Mouse (Mus musculus) activated CD4-positive, CD25-positive, alpha-beta regulatory T cell, adult 4 months (primary cell): ENCODE data around the gene Rsph9. TPM values are rescaled to one million over a fixed set of nuclear protein-coding genes. Genes with fewer than 3 reads are reported as not detected.
A peak's percentile ranks its signal among the peaks of the same experiment; 100 is the strongest.

Experiments used
- ATAC-seq: one replicate; pipeline ENCODE4 v1.8.0; 2017
- polyA plus RNA-seq, 2 experiments: library from polyadenylated mRNA; unstranded; fragments of 100-300 nt; shearing (Covaris generic); gene quantifications; one replicate each; pipeline ENCODE4 v1.2.1; 2017

The Rsph9 gene
- polyA plus RNA-seq: 1 to 10 TPM; 1.5 TPM

- ATAC-seq: peak; percentile 98
Observed at GRCm38 (mm10) chr17:46143578-46144423, at the start of gene Rsph9. Gene Rsph9, minus strand, starts transcription at chr17:46144216.

- no peak for ATAC-seq
Observed at GRCm38 (mm10) chr17:46188829-46189228, 44.8 kb upstream of the Rsph9 start.

GRCm38 (mm10) chr17:46182273-46182672 lies 38.3 kb upstream of the Rsph9 start:
- ATAC-seq: no peak

- peak; percentile 57 for ATAC-seq
Observed at GRCm38 (mm10) chr17:46170538-46170937, 26.5 kb upstream of the Rsph9 start.

- ATAC-seq: no peak
Observed at GRCm38 (mm10) chr17:46168768-46169167, 24.8 kb upstream of the Rsph9 start.

GRCm38 (mm10) chr17:46168318-46168717 lies 24.3 kb upstream of the Rsph9 start:
- ATAC-seq: no peak

- no peak for ATAC-seq
Observed at GRCm38 (mm10) chr17:46167014-46167413, 23.0 kb upstream of the Rsph9 start.

GRCm38 (mm10) chr17:46166270-46166669 lies 22.3 kb upstream of the Rsph9 start:
- ATAC-seq: no peak

GRCm38 (mm10) chr17:46165460-46165859 lies 21.4 kb upstream of the Rsph9 start:
- no peak for ATAC-seq

GRCm38 (mm10) chr17:46164791-46165190 lies 20.8 kb upstream of the Rsph9 start:
- no peak for ATAC-seq

- ATAC-seq: no peak
Observed at GRCm38 (mm10) chr17:46164301-46164700, 20.3 kb upstream of the Rsph9 start.

- ATAC-seq: peak; percentile 62
Observed at GRCm38 (mm10) chr17:46162951-46163421, 19.0 kb upstream of the Rsph9 start.

- ATAC-seq: no peak
Observed at GRCm38 (mm10) chr17:46162551-46162950, 18.5 kb upstream of the Rsph9 start.

GRCm38 (mm10) chr17:46161710-46162109 lies 17.7 kb upstream of the Rsph9 start:
- ATAC-seq: no peak

- no peak for ATAC-seq
Observed at GRCm38 (mm10) chr17:46161179-46161578, 17.2 kb upstream of the Rsph9 start.

- ATAC-seq: peak; percentile 86
Observed at GRCm38 (mm10) chr17:46160686-46161085, 16.7 kb upstream of the Rsph9 start, which contains the start of gene Gtpbp2. Gene Gtpbp2, plus strand, starts transcription at chr17:46161032.

GRCm38 (mm10) chr17:46160090-46160662 lies 16.2 kb upstream of the Rsph9 start:
- ATAC-seq: peak; percentile 34

- no peak for ATAC-seq
Observed at GRCm38 (mm10) chr17:46159236-46159635, 15.2 kb upstream of the Rsph9 start.

GRCm38 (mm10) chr17:46157131-46157530 lies 13.1 kb upstream of the Rsph9 start:
- ATAC-seq: no peak

GRCm38 (mm10) chr17:46156680-46157079 lies 12.7 kb upstream of the Rsph9 start:
- no peak for ATAC-seq

- ATAC-seq: no peak
Observed at GRCm38 (mm10) chr17:46154336-46154735, 10.3 kb upstream of the Rsph9 start.

GRCm38 (mm10) chr17:46152847-46153782 lies 9.1 kb upstream of the Rsph9 start, which contains the start of gene Mad2l1bp:
Gene Mad2l1bp, minus strand, starts transcription at chr17:46153553.
- ATAC-seq: peak; percentile 96

GRCm38 (mm10) chr17:46139872-46140271 lies 4.1 kb downstream of the Rsph9 start:
- no peak for ATAC-seq
